Mouse (Mus musculus): Measurements from ENCODE around the gene Olfr651.
"Not testable (repeated sequence)": the region's sequence is repeated elsewhere in the genome, so short reads cannot be mapped to it uniquely, and the experiment has no call there.

Gene Olfr651

DNA sequence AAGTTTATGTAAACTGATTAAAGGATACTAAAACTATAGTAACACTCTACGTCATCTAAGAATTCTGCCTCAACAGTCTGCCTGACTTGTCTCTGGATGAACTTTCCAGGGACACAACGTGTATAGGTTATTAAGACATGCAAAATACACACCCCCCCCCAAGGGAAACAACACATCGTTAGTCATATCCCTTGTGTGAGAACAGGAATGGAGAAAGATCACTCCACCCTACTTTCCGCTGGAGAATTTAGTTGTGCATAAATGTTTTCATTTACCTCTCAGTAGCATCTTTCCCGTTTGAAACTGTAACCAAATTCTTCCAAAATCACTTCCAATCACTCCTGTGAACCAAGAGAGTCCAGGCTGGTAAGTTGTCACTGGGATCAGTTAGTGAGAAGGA lies at the start of gene Olfr651:
Gene Olfr651, plus strand, starts transcription at position 301 of the 400 bp plus-strand sequence.
- no peak for DNase-seq

DNA sequence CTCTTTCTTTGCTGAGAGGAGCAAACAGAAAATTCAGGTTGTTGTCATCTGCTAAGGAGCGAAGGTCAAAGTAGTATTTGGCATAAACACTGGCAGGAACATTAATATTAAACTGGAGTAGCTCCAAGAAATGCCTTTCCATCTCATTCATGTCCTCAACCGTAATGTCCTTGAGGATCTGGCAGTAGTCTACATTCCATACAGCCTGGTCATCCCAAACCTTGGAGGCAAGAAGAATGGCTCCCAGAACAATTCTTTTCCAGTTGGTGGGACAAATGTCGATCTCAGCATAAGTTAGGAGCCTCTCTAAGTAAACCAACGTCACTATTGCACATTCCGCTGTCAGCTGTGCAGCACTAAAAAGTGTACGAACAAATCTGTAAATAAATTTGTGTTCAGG lies 48.7 kb upstream of the Olfr651 start:
- DNase-seq, result not testable (repeated sequence)

DNA sequence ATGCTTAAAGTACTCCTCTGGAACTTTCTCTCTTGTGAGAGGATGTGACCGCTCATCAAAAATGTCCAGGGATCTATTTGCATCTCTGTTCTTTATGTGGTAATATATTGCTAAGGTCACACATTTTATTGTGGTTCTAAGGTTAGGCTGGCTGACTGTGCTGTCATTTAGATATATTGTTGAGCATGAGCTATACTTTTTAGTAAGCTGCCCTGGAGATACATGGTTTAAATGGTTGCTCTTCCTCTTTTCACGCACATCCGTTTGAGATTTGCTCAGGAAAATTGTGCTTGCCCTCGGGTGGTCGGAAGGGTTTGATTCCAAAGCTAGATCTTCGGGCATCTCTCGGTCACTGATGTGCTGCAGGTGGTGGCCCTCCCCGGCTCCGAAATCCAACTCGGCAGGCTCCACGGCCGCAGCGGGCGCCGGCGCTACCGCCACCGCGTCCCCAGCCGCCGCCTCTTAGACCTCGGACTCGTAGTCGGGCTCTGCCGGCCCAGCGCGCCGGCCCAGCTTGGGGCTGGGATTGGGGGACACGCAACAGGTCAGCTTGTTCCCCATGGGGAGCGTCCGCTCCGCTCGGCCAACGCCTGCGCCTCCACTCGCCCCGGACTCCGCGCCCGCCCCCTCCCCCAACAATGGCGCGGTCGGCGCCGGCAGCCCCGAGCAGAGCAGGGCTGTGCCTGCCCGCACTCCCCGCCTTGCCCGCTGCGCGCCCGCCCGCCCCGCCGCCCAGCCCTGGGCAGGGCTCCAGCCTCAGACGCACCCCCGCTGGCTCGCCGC lies 48.2 kb upstream of the Olfr651 start:
- peak; percentile 6 for DNase-seq

DNA sequence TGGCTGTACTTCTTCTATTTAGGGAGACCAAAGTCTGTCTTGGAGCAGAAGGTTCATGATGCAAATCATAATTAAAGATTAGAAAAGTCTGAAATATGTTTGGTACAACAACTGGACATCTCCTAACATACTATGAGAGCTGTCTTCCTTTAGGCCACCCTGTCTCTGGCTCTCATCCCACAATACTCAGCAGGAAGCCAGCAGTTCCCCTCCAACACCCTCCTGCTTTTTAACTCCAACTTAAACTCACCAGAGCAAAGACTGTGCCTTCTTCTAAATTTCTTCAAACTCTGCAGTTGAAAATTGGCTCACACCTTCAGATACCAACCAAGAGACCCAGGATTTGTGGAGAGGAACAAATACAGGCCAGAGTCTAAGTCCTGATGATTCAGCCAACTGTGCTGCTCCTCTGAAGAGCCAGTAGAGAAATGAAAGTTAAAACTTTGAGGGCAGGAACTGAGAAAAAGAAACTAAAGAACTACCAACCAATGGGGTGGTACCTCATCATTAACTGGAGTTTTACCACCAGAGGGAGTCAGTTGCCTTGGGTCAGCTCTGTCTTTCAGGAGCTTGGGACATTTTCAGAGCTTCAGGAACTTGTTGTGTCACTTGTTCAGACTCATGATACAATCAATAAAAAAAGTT lies 42.4 kb upstream of the Olfr651 start, which contains the start of gene Trim30d:
Gene Trim30d, minus strand, starts transcription at position 429 of the 645 bp plus-strand sequence.
- not testable (repeated sequence) for DNase-seq

DNA sequence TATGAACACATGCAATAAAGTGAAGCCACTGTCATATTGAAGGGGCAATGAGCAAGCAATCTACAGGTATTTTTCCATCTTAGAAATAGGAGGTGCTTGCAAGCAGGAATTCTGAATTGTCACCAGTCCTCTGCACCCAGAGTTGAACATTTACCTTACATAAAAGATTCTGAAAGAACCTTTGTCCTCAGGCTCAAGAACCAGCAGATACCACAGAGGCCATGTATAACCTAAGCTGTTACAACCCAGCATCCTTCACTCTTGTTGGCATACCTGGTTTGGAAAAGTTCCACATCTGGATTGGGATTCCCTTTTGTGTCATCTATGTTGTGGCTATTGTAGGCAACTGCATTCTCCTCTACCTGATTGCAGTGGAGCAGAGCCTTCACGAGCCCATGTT lies 2.8 kb downstream of the Olfr651 start:
- no peak for DNase-seq

DNA sequence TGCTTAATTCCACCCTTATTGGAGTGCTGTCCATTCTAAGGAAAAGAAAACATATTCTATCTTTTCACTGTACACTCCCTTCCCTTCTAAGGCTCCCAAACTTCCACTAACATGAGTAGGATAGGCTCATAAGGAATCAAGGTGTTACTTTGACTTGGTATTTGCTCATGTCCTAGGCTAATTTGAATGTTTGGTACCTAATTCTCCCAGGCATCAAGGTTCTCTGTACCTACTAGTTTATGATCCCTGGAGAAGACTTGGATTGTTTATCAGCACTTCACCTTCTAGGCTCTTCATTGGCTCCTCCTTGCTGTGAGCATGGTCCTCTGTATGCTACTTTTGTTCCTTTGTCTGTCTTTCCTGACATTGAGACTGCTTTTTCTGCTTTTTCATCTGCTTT lies 10.7 kb downstream of the Olfr651 start, which contains the start of gene Olfr652:
Gene Olfr652, plus strand, starts transcription at position 301 of the 400 bp plus-strand sequence.
- DNase-seq, result no peak

DNA sequence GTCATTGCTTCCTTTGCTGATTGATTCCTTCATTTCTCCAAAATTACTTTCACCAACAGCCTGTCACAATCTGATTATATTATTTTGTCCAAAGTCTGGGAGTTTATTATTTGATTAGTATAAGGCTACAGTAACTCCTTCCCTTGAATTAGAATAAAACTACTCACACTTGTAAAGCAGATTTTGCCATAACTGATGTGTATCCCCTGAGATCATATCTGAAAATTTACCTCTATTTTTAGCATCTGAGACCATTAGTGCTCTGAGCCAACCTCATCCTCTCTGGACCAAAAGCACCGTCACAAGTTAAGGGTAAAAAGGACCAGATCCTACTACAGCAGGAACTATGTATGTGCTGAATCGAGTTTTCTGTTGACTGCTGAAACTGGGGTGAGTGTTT lies 27.1 kb downstream of the Olfr651 start, which contains the start of gene Olfr653:
Gene Olfr653, plus strand, starts transcription at position 301 of the 400 bp plus-strand sequence.
- no peak for DNase-seq

DNA sequence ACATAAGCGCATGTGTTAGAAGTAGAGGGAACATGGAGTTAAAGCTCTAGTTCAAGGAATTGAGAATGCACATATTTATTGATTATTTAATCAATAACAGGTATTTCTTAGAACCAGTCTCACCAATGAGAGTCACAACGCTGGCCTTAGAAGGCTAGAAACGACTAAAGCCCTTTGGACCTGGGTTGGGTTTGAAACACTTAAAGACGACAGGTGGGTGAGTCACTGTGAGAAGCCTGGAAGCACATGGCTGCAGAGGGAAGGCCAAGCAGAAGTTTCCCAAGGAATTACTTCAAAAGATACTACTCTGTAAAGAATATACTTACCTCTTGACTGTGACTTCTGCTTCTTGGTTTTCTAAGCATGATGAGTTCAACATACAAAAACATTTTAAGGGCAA lies 30.9 kb downstream of the Olfr651 start:
- no peak for DNase-seq

DNA sequence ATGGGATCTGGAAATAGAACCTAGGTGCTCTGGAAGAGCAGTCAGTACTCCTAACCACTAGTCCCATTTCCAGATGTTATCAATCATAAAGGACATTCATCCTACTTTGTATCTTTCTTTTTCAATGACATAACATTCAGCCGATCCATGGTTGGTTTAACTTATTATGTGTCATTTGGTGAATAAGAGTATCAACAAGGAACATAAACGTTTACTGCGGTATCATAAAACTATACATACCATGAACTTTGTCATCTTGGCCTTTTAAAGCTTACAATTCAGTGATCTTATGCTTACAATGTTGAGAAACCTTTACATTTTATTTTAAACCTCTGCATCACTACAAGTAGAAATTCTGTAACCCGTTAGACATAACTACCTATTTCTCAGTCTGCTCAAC lies 31.5 kb downstream of the Olfr651 start:
- no peak for DNase-seq

DNA sequence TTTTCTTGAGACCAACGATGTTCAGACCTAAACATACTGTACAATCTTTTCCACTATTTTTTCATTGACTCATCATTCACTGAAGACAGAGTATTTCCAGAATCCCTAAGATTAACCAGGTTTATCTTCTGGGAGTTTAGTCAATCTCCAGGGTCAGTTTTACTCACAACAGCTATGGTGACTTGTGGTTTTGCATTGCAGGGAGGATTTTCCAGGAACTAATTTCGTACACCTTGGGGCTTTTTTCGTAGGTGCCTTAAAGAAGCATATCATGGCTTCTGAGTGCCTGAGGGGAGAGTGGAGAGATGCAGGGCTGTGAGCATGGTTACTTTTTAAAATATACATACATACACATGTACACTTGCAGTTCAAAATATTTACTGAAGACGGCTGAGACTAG lies 36.8 kb downstream of the Olfr651 start, which contains the start of gene Olfr654:
Gene Olfr654, plus strand, starts transcription at position 301 of the 400 bp plus-strand sequence.
- no peak for DNase-seq

DNA sequence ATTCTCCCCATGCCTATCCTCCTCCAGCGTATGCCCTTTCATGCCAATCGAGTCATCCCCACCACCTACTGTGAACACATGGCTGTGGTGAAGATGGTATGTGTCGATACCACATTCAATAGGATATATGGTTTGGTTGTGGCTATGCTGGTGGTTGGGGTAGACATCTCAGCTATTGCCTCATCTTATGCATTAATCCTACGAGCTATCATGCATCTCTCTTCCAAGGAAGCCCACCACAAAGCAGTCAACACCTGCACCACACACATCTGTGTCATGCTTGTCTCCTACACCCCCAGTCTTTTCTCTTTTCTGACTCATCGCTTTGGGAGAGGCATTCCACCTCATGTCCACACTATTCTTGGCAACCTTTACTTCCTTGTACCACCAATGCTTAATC lies 38.3 kb downstream of the Olfr651 start:
- DNase-seq, result no peak

DNA sequence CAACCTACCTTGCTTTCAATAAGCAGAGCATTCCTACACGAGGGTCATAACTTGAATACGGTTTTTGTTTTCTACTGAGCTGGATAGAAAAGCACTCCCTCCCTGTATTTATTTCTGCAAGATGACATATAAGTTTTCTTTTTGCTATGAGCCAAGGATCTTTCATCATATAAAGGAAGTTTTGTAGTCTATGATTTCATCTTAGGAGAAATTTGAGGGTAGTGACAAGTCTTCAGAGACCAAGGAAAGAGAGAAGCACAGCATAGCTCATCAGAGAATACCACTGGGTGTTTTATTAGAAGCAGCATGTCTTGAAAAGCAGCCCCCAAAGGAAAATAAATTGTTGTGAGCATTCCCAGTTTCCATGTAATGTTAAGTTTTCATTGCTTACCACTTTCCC lies 51.7 kb downstream of the Olfr651 start, which contains the start of gene Olfr655:
Gene Olfr655, minus strand, starts transcription at position 101 of the 400 bp plus-strand sequence.
- DNase-seq, result no peak

DNA sequence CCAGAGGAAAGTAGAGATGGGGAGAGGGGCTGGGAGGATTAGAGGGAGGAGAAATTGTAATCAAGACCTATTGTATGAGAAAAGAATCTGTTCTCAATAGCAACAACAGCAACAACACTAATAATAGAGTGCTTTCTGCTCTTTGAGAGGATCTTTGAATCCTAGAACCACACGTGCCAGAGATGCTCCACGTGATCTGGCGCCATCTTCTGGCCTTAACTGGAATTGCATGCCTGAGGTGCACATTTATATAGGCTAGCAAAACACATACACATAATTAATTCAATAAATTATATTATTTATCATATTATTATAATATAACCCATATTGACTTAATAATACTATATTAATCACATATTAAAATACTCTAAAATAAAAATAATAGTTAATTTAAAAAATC lies 53.2 kb downstream of the Olfr651 start:
- peak; percentile 48 for DNase-seq

All from kidney, postnatal 10 days (tissue).